Mouse (Mus musculus) gastrocnemius, postnatal 10 days (tissue): ENCODE results near the gene Zfand3. TPM values are rescaled to one million over a fixed set of nuclear protein-coding genes. Genes with fewer than 3 reads are reported as not detected.

Experiments used
- DNase-seq: peaks from one replicate; pipeline ENCODE4 v3.0.0; 2021; ENCODE audit warnings: mixed read lengths
- long read RNA-seq, 2 experiments: library from polyadenylated mRNA; stranded (forward); transcript quantifications; one replicate each; pipeline ENCODE4 v2.0.0; 2021
- total RNA-seq, 2 experiments: library from RNA; stranded (reverse); gene quantifications; 2 replicates each; pipeline ENCODE4 v1.2.3; 2021

Zfand3 gene
- total RNA-seq = 100 to 1,000 TPM; 111 to 119 TPM
- long read RNA-seq, experiment 1, transcript Zfand3-202 (6 exons, 3,039 nt) = major isoform, 9 of 21 reads
- long read RNA-seq, experiment 1, partial matches to known transcripts = 1 of 21 reads
- long read RNA-seq, experiment 1, other reads (novel, unspliced or antisense) = 8 of 21 reads
- long read RNA-seq, experiment 2, transcript Zfand3-202 (6 exons, 3,039 nt) = major isoform, 11 of 21 reads
- long read RNA-seq, experiment 2, partial matches to known transcripts = 3 of 21 reads
- long read RNA-seq, experiment 2, other reads (novel, unspliced or antisense) = 2 of 21 reads

- DNase-seq = peak; percentile 97
Measured at GRCm38 (mm10) chr17:30004203-30005102, at the start of gene Zfand3. Gene Zfand3, plus strand, starts transcription at chr17:30004733.

GRCm38 (mm10) chr17:29955880-29956279 is 48.7 kb upstream of the Zfand3 start:
- DNase-seq = no peak

GRCm38 (mm10) chr17:29963730-29964259 is 40.7 kb upstream of the Zfand3 start:
- DNase-seq = no peak

- DNase-seq = no peak
Measured at GRCm38 (mm10) chr17:29965506-29965905, 39.0 kb upstream of the Zfand3 start.

- no peak for DNase-seq
Measured at GRCm38 (mm10) chr17:29970037-29970555, 34.4 kb upstream of the Zfand3 start, which contains the start of gene Mdga1. Gene Mdga1, minus strand, starts transcription at chr17:29970087.

- no peak for DNase-seq
Measured at GRCm38 (mm10) chr17:29971761-29972432, 32.6 kb upstream of the Zfand3 start.

GRCm38 (mm10) chr17:29973226-29973625 is 31.3 kb upstream of the Zfand3 start:
- DNase-seq = no peak

- DNase-seq = peak; percentile 92
Measured at GRCm38 (mm10) chr17:29975731-29976130, 28.8 kb upstream of the Zfand3 start.

GRCm38 (mm10) chr17:29979020-29979419 is 25.5 kb upstream of the Zfand3 start:
- DNase-seq = no peak

- no peak for DNase-seq
Measured at GRCm38 (mm10) chr17:29979841-29980240, 24.7 kb upstream of the Zfand3 start.

GRCm38 (mm10) chr17:29981568-29981967 is 23.0 kb upstream of the Zfand3 start:
- DNase-seq = no peak

GRCm38 (mm10) chr17:29983190-29983589 is 21.3 kb upstream of the Zfand3 start:
- DNase-seq = no peak

- no peak for DNase-seq
Measured at GRCm38 (mm10) chr17:29984931-29985330, 19.6 kb upstream of the Zfand3 start.

- DNase-seq = no peak
Measured at GRCm38 (mm10) chr17:29985534-29985933, 19.0 kb upstream of the Zfand3 start.

GRCm38 (mm10) chr17:29988141-29988540 is 16.4 kb upstream of the Zfand3 start:
- no peak for DNase-seq

- DNase-seq = no peak
Measured at GRCm38 (mm10) chr17:29989653-29990052, 14.9 kb upstream of the Zfand3 start.

GRCm38 (mm10) chr17:29990136-29990535 is 14.4 kb upstream of the Zfand3 start:
- DNase-seq = no peak

GRCm38 (mm10) chr17:29990845-29991244 is 13.7 kb upstream of the Zfand3 start:
- DNase-seq = no peak

GRCm38 (mm10) chr17:29993488-29993887 is 11.0 kb upstream of the Zfand3 start:
- DNase-seq = no peak

- no peak for DNase-seq
Measured at GRCm38 (mm10) chr17:29994011-29994410, 10.5 kb upstream of the Zfand3 start.

GRCm38 (mm10) chr17:29994459-29994858 is 10.1 kb upstream of the Zfand3 start:
- no peak for DNase-seq

- no peak for DNase-seq
Measured at GRCm38 (mm10) chr17:29995986-29996385, 8.5 kb upstream of the Zfand3 start.
